Mouse (Mus musculus) neural tube, embryonic 14.5 days (tissue): ENCODE measurements around the gene Olfr619. TPM values are rescaled to one million over a fixed set of nuclear protein-coding genes. Genes with fewer than 3 reads are reported as not detected.

Experiments
- ATAC-seq: fragments of 200-750 bp; cut with Nextera tagmentation; 2 replicates; pipeline ENCODE4 v1.8.0; 2017; ENCODE audit warnings: low read depth, mild to moderate bottlenecking, moderate TSS enrichment, moderate library complexity
- H3K27ac ChIP-seq: fragments of 300-500 bp; sonication (generic); 2 replicates; pipeline ENCODE4 v1.5.1; 2014; ENCODE audit warnings: low read depth, mild to moderate bottlenecking, control low read depth, low read length, moderate library complexity, mixed read lengths
- H3K27me3 ChIP-seq: fragments of 300-500 bp; sonication (generic); 2 replicates; pipeline ENCODE4 v1.6.1; 2014; ENCODE audit warnings: low read length; ENCODE audit not compliant: control insufficient read depth, insufficient read depth
- H3K36me3 ChIP-seq: fragments of 300-500 bp; sonication (generic); 2 replicates; pipeline ENCODE4 v1.6.1; 2014; ENCODE audit warnings: low read length, mixed read lengths; ENCODE audit not compliant: control insufficient read depth, insufficient read depth
- H3K4me1 ChIP-seq: fragments of 300-500 bp; sonication (generic); 2 replicates; pipeline ENCODE4 v1.6.1; 2014; ENCODE audit warnings: low read length; ENCODE audit not compliant: control insufficient read depth, insufficient read depth
- H3K4me2 ChIP-seq: fragments of 300-500 bp; sonication (generic); 2 replicates; pipeline ENCODE4 v1.6.1; 2014; ENCODE audit warnings: mild to moderate bottlenecking, low read depth, low read length, control low read depth
- H3K4me3 ChIP-seq: fragments of 300-500 bp; sonication (generic); 2 replicates; pipeline ENCODE4 v1.5.1; 2014; ENCODE audit warnings: low read depth, low read length, control low read depth, mixed read lengths
- H3K9ac ChIP-seq: fragments of 300-500 bp; sonication (generic); replicated peaks from 2 replicates; pipeline ENCODE4 v1.6.1; 2014; ENCODE audit warnings: low read depth, mild to moderate bottlenecking, control low read depth, low read length, mixed read lengths
- H3K9me3 ChIP-seq: fragments of 300-500 bp; sonication (generic); 2 replicates; pipeline ENCODE4 v1.6.1; 2016; ENCODE audit warnings: low read length; ENCODE audit not compliant: control insufficient read depth
- whole genome bisulfite sequencing: fragments of 180-500 bp; shearing (Covaris S2); extraction: QIAGEN DNeasy Blood & Tissue Kit; methylation state at CpG from one replicate; pipeline ENCODE4 v1.1.7; 2014; 5-methylcytosine and 5-hydroxymethylcytosine counted together
- polyA plus RNA-seq: library from polyadenylated mRNA; unstranded; fragments of >200 nt; fragmentation: Nextera tagmentation; extraction: Ambion mirVana; gene quantifications from 2 replicates; pipeline ENCODE4 v1.2.1, GENCODE M21; 2014

Olfr619 gene
- not detected in 2 replicates for polyA plus RNA-seq

- H3K36me3 ChIP-seq: no peaks in the 10 kb centered on the region
- H3K9ac ChIP-seq: no peak within 1 kb of the TSS
- no peaks in the 10 kb centered on the region for H3K9me3 ChIP-seq
- H3K4me2 ChIP-seq: no peak within 1 kb of the TSS
- no peak for ATAC-seq
- H3K27ac ChIP-seq: no peak within 1 kb of the TSS
- H3K4me1 ChIP-seq: no peaks in the 10 kb centered on the region
- H3K4me3 ChIP-seq: no peak within 1 kb of the TSS
- H3K27me3 ChIP-seq: no peaks in the 10 kb centered on the region
These were observed at the start of gene Olfr619 for GRCm38 (mm10) chr7:103600275-103600674. Olfr619 (plus strand) TSS chr7:103600575.

- 88% methylated on average over 2 of the region's 2 CpGs for WGBS
- H3K4me1 ChIP-seq: no peaks in the 10 kb centered on the region
- H3K9me3 ChIP-seq: no peaks in the 10 kb centered on the region
- H3K27me3 ChIP-seq: no peaks in the 10 kb centered on the region
- H3K36me3 ChIP-seq: no peaks in the 10 kb centered on the region
- no peak within 1 kb of the TSS for H3K4me2 ChIP-seq
- H3K4me3 ChIP-seq: no peak within 1 kb of the TSS
- H3K27ac ChIP-seq: no peak within 1 kb of the TSS
- no peak within 1 kb of the TSS for H3K9ac ChIP-seq
- no peak for ATAC-seq
These were observed 44.6 kb upstream of the Olfr619 start, which contains the start of gene Olfr615 for GRCm38 (mm10) chr7:103555779-103556178. Olfr615 (plus strand) TSS chr7:103556079.

GRCm38 (mm10) chr7:103569043-103569442 is 31.3 kb upstream of the Olfr619 start, which contains the start of gene Olfr616:
Olfr616 (minus strand) TSS chr7:103569143.
- 76% methylated on average over 3 of the region's 3 CpGs for WGBS
- Histone ChIP-seq H3K27me3 (no peaks in the 10 kb centered on the region), H3K27ac (no peak within 1 kb of the TSS), H3K9ac (no peak within 1 kb of the TSS), H3K36me3 (no peaks in the 10 kb centered on the region), H3K4me3 (no peak within 1 kb of the TSS), H3K9me3 (no peaks in the 10 kb centered on the region), H3K4me1 (no peaks in the 10 kb centered on the region), H3K4me2 (no peak within 1 kb of the TSS)
- ATAC-seq: no peak

GRCm38 (mm10) chr7:103572761-103573160 is 27.6 kb upstream of the Olfr619 start, which contains the start of gene Olfr617:
Olfr617 (plus strand) TSS chr7:103573061.
- H3K27me3 ChIP-seq: no peaks in the 10 kb centered on the region
- no peak within 1 kb of the TSS for H3K9ac ChIP-seq
- WGBS: 88% methylated on average over 1 of the region's 1 CpGs
- no peaks in the 10 kb centered on the region for H3K9me3 ChIP-seq
- no peak within 1 kb of the TSS for H3K27ac ChIP-seq
- no peak within 1 kb of the TSS for H3K4me3 ChIP-seq
- H3K4me1 ChIP-seq: no peaks in the 10 kb centered on the region
- no peaks in the 10 kb centered on the region for H3K36me3 ChIP-seq
- no peak for ATAC-seq
- no peak within 1 kb of the TSS for H3K4me2 ChIP-seq

GRCm38 (mm10) chr7:103589803-103590202 is 10.6 kb upstream of the Olfr619 start, which contains the start of gene Olfr618:
Olfr618 (plus strand) TSS chr7:103590103.
- ATAC-seq: no peak
- no peak within 1 kb of the TSS for H3K9ac ChIP-seq
- no peaks in the 10 kb centered on the region for H3K4me1 ChIP-seq
- no peak within 1 kb of the TSS for H3K4me2 ChIP-seq
- no peaks in the 10 kb centered on the region for H3K9me3 ChIP-seq
- H3K4me3 ChIP-seq: no peak within 1 kb of the TSS
- H3K36me3 ChIP-seq: no peaks in the 10 kb centered on the region
- H3K27ac ChIP-seq: no peak within 1 kb of the TSS
- no peaks in the 10 kb centered on the region for H3K27me3 ChIP-seq
- WGBS: 61% methylated on average over 2 of the region's 2 CpGs

- Histone ChIP-seq H3K4me1 (no peaks in the 10 kb centered on the region), H3K9ac (no peak overlapping the region), H3K27me3 (no peaks in the 10 kb centered on the region), H3K4me3 (no peak overlapping the region), H3K9me3 (no peaks in the 10 kb centered on the region), H3K36me3 (no peaks in the 10 kb centered on the region), H3K27ac (no peak overlapping the region), H3K4me2 (no peak overlapping the region)
- WGBS: 91% methylated on average over 2 of the region's 2 CpGs
- no peak for ATAC-seq
These were observed 7.0 kb downstream of the Olfr619 start for GRCm38 (mm10) chr7:103607425-103607824.

- H3K27ac ChIP-seq: no peak within 1 kb of the TSS
- no peaks in the 10 kb centered on the region for H3K4me1 ChIP-seq
- H3K4me2 ChIP-seq: no peak within 1 kb of the TSS
- ATAC-seq: no peak
- no peaks in the 10 kb centered on the region for H3K9me3 ChIP-seq
- no peak within 1 kb of the TSS for H3K4me3 ChIP-seq
- 73% methylated on average over 2 of the region's 2 CpGs for WGBS
- no peaks in the 10 kb centered on the region for H3K36me3 ChIP-seq
- H3K9ac ChIP-seq: no peak within 1 kb of the TSS
- H3K27me3 ChIP-seq: no peaks in the 10 kb centered on the region
These were observed 12.1 kb downstream of the Olfr619 start, which contains the start of gene Olfr620 for GRCm38 (mm10) chr7:103612434-103612833. Olfr620 (minus strand) TSS chr7:103612534.

GRCm38 (mm10) chr7:103636795-103637194 is 36.4 kb downstream of the Olfr619 start:
- no peak overlapping the region for H3K4me2 ChIP-seq
- H3K27ac ChIP-seq: no peak overlapping the region
- H3K4me1 ChIP-seq: no peaks in the 10 kb centered on the region
- ATAC-seq: no peak
- H3K27me3 ChIP-seq: no peaks in the 10 kb centered on the region
- no peak overlapping the region for H3K9ac ChIP-seq
- H3K9me3 ChIP-seq: no peaks in the 10 kb centered on the region
- H3K36me3 ChIP-seq: no peaks in the 10 kb centered on the region
- no peak overlapping the region for H3K4me3 ChIP-seq

GRCm38 (mm10) chr7:103642602-103643001 is 42.2 kb downstream of the Olfr619 start, which contains the start of gene Olfr622:
Olfr622 (minus strand) TSS chr7:103642702.
- Histone ChIP-seq H3K36me3 (no peaks in the 10 kb centered on the region), H3K4me3 (no peak within 1 kb of the TSS), H3K9me3 (no peaks in the 10 kb centered on the region), H3K4me2 (no peak within 1 kb of the TSS), H3K27me3 (no peaks in the 10 kb centered on the region), H3K9ac (no peak within 1 kb of the TSS), H3K27ac (no peak within 1 kb of the TSS), H3K4me1 (no peaks in the 10 kb centered on the region)
- WGBS: 84% methylated on average over 1 of the region's 1 CpGs
- no peak for ATAC-seq
